Mouse (Mus musculus) limb, embryonic 12.5 days (tissue): ENCODE results near the gene D630045J12Rik. TPM values are rescaled to one million over a fixed set of nuclear protein-coding genes. Genes with fewer than 3 reads are reported as not detected.

Experiments used
- ATAC-seq: fragments of 200-750 bp; cut with Nextera tagmentation; 2 replicates; pipeline ENCODE4 v1.8.0; 2017; ENCODE audit warnings: low read depth, moderate TSS enrichment; ENCODE audit not compliant: insufficient number of reproducible peaks, insufficient read depth, low FRiP score, low TSS enrichment
- H3K27ac ChIP-seq: fragments of 300-500 bp; sonication (generic); 2 replicates; pipeline ENCODE4 v1.5.1; 2016; ENCODE audit warnings: mild to moderate bottlenecking, moderate library complexity
- H3K27me3 ChIP-seq: fragments of 300-500 bp; sonication (generic); 2 replicates; pipeline ENCODE4 v1.6.1; 2016; ENCODE audit warnings: mild to moderate bottlenecking, moderate library complexity
- H3K36me3 ChIP-seq: fragments of 300-500 bp; sonication (generic); 2 replicates; pipeline ENCODE4 v1.6.1; 2016; ENCODE audit warnings: mild to moderate bottlenecking, moderate library complexity
- H3K4me1 ChIP-seq: fragments of 300-500 bp; sonication (generic); replicated peaks from 2 replicates; pipeline ENCODE4 v1.6.1; 2016
- H3K4me2 ChIP-seq: fragments of 300-500 bp; sonication (generic); 2 replicates; pipeline ENCODE4 v1.6.1; 2016; ENCODE audit warnings: mild to moderate bottlenecking, moderate library complexity
- H3K4me3 ChIP-seq: fragments of 300-500 bp; sonication (generic); replicated peaks from 2 replicates; pipeline ENCODE4 v1.5.1; 2016; ENCODE audit warnings: mild to moderate bottlenecking
- H3K9ac ChIP-seq: fragments of 300-500 bp; sonication (generic); replicated peaks from 2 replicates; pipeline ENCODE4 v1.6.1; 2016; ENCODE audit warnings: mild to moderate bottlenecking, moderate library complexity
- H3K9me3 ChIP-seq: fragments of 300-500 bp; sonication (generic); 2 replicates; pipeline ENCODE4 v1.6.1; 2016; ENCODE audit warnings: mild to moderate bottlenecking, moderate library complexity
- WGBS: fragments of 180-500 bp; shearing (Covaris S2); methylation state at CpG from one replicate; pipeline ENCODE4 v1.1.7; 2016; 5-methylcytosine and 5-hydroxymethylcytosine counted together
- polyA plus RNA-seq: library from polyadenylated mRNA; unstranded; fragments of >200 nt; fragmentation: Nextera tagmentation; extraction: Ambion mirVana; gene quantifications from 2 replicates; pipeline ENCODE4 v1.2.1, GENCODE M21; 2016

D630045J12Rik gene
- polyA plus RNA-seq, 1 experiment from 2014 or later: 7.6 TPM

DNA sequence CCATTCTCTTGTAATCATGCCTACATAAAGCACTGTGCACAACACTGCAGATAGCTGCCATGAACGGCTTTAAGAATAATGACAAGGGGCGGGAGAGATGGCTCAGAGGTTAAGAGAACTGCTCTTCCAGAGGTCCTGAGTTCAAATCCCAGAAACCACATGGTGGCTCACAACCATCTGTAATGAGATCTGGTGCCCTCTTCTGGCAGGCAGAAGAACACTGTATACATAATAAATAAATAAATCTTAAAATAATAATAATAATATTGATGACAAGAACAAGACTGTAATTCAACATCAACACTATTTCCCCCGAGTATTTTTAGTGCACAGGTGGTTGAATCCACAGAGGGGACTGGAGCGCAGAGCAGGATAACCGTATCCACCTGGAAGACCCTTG is 97.6 kb downstream of the D630045J12Rik start:
- no peak overlapping the region for H3K4me3 ChIP-seq
- WGBS: 91% methylated on average over 5 of the region's 5 CpGs

DNA sequence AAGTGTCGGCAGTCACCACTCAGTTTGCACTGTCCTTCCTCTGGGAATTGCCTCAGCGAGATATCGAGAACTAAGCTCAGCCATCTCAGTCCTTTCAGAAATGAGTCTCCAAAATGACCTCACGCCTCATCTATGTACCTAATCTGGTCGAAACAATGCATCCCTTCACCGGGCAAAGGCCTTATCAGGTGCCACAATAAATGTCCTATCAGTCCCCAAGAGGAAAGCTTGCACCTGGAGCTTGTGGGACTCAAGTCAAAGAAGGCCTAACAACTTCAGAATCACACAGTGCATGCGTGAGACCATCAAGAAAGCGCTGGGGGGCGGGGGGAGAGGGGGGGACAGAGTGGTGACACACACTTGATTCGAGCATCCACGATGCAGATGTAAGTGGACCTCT is 101.5 kb downstream of the D630045J12Rik start:
- Histone ChIP-seq H3K9ac (no peak overlapping the region), H3K27ac (no peak overlapping the region)

More for the DNA sequence above, 97.6 kb downstream of the D630045J12Rik start:
- peaks cover 54% of the 10 kb centered on the region for H3K36me3 ChIP-seq
- no peaks in the 10 kb centered on the region for H3K9me3 ChIP-seq
- ATAC-seq: no peak
- no peak overlapping the region for H3K9ac ChIP-seq
- no peak overlapping the region for H3K27ac ChIP-seq
- H3K4me2 ChIP-seq: no peak overlapping the region
- 0 out of 2 replicates have a peak, but pooled peaks cover 4% of the 10 kb centered on the region for H3K4me1 ChIP-seq
- no peaks in the 10 kb centered on the region for H3K27me3 ChIP-seq

DNA sequence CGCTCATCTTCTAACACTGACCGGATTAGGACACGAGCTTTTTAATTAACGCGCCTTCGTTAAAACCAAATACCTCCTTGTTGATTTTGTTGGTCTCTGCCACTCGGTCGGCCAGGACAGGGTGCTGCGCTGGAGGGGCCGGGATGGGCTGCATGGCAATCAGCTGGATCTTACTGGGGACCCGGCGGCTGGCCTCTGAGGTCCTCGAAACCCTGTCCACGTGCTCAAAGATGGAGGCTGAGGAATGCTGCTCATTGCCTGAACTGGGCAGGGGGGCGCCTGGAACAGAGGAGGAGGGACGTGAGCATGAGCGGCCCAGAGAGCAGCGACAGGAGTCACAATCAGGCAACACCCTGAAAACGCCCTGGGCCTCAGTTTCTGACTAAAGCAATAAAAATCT is 104.3 kb downstream of the D630045J12Rik start:
- Histone ChIP-seq H3K4me3 (no peak overlapping the region), H3K9ac (no peak overlapping the region), H3K36me3 (peaks cover 60% of the 10 kb centered on the region), H3K4me1 (peaks cover 12% of the 10 kb centered on the region), H3K9me3 (no peaks in the 10 kb centered on the region), H3K4me2 (no peak overlapping the region), H3K27me3 (no peaks in the 10 kb centered on the region), H3K27ac (no peak overlapping the region)
- no peak for ATAC-seq
- 85% methylated on average over 19 of the region's 19 CpGs for WGBS

More for the DNA sequence above, 101.5 kb downstream of the D630045J12Rik start:
- H3K27me3 ChIP-seq: no peaks in the 10 kb centered on the region
- WGBS: 91% methylated on average over 11 of the region's 11 CpGs
- no peak overlapping the region for H3K4me2 ChIP-seq
- H3K4me3 ChIP-seq: no peak overlapping the region
- no peaks in the 10 kb centered on the region for H3K9me3 ChIP-seq
- no peak for ATAC-seq
- H3K36me3 ChIP-seq: peaks cover 67% of the 10 kb centered on the region
- peaks cover 8% of the 10 kb centered on the region for H3K4me1 ChIP-seq

DNA sequence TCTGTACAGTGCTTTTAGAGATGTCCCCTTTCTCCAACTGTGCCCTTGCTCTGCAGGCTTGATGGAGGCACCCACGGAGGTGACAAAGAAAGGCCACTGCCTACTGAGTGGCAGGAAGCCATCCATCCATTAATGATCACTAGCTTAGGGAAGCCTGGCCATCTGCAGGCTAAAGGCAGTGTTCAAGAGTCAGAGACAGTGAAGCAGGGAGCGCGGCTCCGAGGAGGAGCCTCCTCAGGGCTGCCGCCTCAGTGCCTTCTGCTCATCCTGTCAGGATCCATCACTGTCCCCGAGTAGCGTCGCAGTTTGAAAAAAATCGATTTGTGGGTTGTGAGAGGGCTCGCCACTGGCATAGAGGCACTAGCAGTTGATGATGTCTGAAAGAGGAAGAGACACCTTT is 105.2 kb downstream of the D630045J12Rik start:
- no peaks in the 10 kb centered on the region for H3K9me3 ChIP-seq
- no peak overlapping the region for H3K4me3 ChIP-seq
- H3K27me3 ChIP-seq: no peaks in the 10 kb centered on the region
- WGBS: 90% methylated on average over 10 of the region's 10 CpGs
- H3K4me2 ChIP-seq: no peak overlapping the region
- H3K36me3 ChIP-seq: peaks cover 60% of the 10 kb centered on the region
- peaks cover 21% of the 10 kb centered on the region for H3K4me1 ChIP-seq
- no peak for ATAC-seq
- H3K27ac ChIP-seq: no peak overlapping the region
- no peak overlapping the region for H3K9ac ChIP-seq

DNA sequence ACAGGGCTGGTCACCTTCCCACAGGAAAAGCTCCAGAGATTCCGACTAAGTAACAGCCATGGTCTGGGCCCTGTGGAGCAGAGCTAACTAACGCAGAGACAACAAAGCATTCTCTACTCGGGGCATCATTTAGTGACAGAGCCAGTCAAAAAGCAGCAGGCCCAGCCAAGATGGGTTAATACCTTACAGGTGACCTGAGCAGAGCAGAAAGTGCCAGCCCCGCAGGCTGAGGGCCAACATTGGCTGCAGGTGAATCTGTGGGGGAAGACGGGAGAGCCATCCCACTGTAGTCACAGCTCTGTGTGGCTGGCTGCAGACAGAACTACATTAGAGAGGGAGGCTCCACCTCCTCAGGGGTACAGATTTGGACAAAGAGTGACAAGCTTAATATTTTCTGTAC is 106.5 kb downstream of the D630045J12Rik start:
- peaks cover 23% of the 10 kb centered on the region for H3K4me1 ChIP-seq
- no peaks in the 10 kb centered on the region for H3K27me3 ChIP-seq
- H3K27ac ChIP-seq: no peak overlapping the region
- 94% methylated on average over 5 of the region's 5 CpGs for WGBS
- no peak overlapping the region for H3K9ac ChIP-seq
- H3K36me3 ChIP-seq: peaks cover 60% of the 10 kb centered on the region
- H3K9me3 ChIP-seq: no peaks in the 10 kb centered on the region
- ATAC-seq: no peak
- no peak overlapping the region for H3K4me3 ChIP-seq
- no peak overlapping the region for H3K4me2 ChIP-seq

DNA sequence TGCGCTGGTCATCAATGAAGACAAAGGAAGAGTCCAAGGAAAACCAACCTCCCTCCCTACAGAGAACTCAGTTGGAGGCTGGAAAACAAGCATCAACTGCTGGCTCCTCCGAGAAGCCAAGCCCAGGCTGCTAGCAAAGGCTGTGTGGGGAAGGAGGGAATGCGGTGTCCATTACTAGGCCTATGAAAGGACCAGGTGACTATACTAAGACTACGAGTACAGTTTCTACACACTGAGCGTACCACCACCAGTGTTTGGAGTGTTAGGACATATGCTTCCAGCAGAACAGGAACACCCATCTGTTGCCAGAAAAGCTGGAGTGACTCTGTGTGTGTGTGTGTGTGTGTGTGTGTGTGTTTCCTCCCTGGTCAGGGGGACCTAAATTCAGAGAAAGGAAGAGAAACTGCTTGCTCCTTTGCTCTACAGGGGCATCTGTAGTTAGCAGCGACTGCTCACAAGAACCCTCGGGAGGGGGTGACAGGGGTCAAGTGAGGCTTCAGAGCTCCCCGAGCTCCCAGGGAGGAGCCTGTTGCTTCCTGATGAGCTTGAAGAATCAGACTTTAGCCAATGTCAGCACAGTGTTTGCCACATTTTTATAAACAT is 108.2 kb downstream of the D630045J12Rik start:
- Histone ChIP-seq H3K27me3 (no peaks in the 10 kb centered on the region), H3K4me2 (no peak overlapping the region), H3K4me1 (peaks cover 18% of the 10 kb centered on the region), H3K27ac (peak overlapping the region; percentile 79), H3K36me3 (peaks cover 73% of the 10 kb centered on the region), H3K9ac (no peak overlapping the region), H3K9me3 (no peaks in the 10 kb centered on the region), H3K4me3 (no peak overlapping the region)
- WGBS: 80% methylated on average over 8 of the region's 8 CpGs
- ATAC-seq: no peak

DNA sequence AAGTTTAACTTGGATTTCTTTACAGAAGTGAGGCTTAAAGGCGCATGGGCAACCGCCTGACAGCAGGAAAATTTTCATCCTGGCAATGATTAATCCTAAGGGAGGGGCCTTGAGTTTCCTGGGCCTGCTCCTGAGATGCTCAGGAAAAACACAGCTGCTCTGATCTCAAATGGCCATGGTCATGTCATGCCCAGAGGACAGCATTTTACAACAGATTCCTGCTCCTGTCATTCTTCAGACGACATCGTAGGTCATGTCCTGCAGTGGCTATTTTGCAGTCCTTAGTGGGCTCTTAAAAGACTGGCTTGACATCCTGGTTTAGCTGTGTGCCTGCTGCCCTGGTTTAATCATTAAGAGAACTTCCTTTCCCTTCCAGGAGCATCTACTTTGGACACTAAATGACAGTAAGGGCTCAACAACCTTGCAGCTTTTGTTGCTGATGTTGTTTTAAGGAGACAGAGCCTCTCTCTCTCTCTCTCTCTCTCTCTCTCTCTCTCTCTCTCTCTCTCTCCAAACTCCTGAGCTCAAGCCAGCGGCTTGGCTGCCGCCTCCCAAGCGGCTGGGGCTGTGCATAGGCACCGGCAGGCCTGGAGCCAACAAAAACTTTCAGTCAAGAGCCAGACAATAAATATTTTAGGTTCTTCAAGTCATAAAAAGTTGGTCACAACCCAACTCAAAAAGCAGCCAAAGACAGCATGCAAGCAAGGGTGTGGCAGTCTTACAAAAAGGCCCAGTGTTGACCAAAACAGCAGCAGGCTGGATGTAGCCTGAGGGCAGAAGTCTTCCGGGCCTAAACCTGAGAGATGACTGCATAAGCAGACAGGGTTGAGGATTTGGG is 109.4 kb downstream of the D630045J12Rik start:
- peak overlapping the region; percentile 79 for H3K27ac ChIP-seq
- peaks cover 14% of the 10 kb centered on the region for H3K4me1 ChIP-seq
- H3K9ac ChIP-seq: no peak overlapping the region
- H3K9me3 ChIP-seq: no peaks in the 10 kb centered on the region
- no peaks in the 10 kb centered on the region for H3K27me3 ChIP-seq
- no peak overlapping the region for H3K4me2 ChIP-seq
- ATAC-seq: no peak
- 65% methylated on average over 9 of the region's 9 CpGs for WGBS
- peaks cover 75% of the 10 kb centered on the region for H3K36me3 ChIP-seq
- H3K4me3 ChIP-seq: no peak overlapping the region

DNA sequence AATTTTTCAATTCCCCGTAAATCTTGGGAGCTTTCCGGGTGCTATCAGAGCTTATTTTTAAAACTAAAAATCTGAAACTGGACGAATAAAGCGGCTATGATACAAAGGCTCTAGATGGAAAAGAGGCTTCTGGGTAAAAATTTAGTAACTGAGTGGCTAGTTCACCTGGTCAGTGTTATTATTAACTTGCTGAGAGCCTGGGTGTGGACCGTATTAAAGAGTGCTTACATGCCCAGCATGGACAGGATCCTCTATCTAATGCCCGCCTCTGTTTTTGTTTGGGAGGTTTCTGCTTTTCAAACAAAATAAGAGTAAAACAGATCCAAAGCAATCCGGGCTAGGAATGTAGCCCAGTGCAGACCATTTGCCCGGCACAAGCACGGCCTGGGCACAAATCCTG is 113.4 kb downstream of the D630045J12Rik start:
- no peaks in the 10 kb centered on the region for H3K27me3 ChIP-seq
- peaks cover 14% of the 10 kb centered on the region for H3K4me1 ChIP-seq
- H3K36me3 ChIP-seq: peaks cover 70% of the 10 kb centered on the region
- no peak overlapping the region for H3K9ac ChIP-seq
- 93% methylated on average over 9 of the region's 9 CpGs for WGBS
- no peak overlapping the region for H3K27ac ChIP-seq
- H3K4me3 ChIP-seq: no peak overlapping the region
- no peak for ATAC-seq
- H3K4me2 ChIP-seq: no peak overlapping the region
- no peaks in the 10 kb centered on the region for H3K9me3 ChIP-seq

DNA sequence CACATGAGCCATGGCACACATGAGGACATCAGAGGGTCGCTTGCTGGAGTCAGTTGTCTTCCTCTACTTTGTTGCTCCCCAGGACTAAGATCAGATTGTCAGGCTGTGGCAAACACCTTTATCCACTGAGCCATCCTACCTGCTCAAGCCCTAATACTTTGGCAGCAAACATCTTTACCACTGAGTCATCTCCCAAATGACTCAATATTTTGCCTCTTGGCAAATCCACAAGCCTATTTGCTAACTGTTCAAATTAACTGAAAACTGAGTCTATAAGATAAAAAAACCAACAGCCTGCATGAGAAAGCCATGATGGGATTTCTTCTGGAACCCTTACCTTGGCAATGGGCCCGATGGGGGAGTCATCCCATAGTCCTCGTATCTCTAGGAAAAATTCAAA is 114.7 kb downstream of the D630045J12Rik start:
- Histone ChIP-seq H3K36me3 (peaks cover 78% of the 10 kb centered on the region), H3K4me2 (no peak overlapping the region), H3K9ac (no peak overlapping the region), H3K27ac (no peak overlapping the region), H3K4me1 (peaks cover 6% of the 10 kb centered on the region; the same call in 1 of the 2 replicates), H3K9me3 (no peaks in the 10 kb centered on the region), H3K27me3 (no peaks in the 10 kb centered on the region), H3K4me3 (no peak overlapping the region)
- no peak for ATAC-seq
- 89% methylated on average over 3 of the region's 3 CpGs for WGBS

DNA sequence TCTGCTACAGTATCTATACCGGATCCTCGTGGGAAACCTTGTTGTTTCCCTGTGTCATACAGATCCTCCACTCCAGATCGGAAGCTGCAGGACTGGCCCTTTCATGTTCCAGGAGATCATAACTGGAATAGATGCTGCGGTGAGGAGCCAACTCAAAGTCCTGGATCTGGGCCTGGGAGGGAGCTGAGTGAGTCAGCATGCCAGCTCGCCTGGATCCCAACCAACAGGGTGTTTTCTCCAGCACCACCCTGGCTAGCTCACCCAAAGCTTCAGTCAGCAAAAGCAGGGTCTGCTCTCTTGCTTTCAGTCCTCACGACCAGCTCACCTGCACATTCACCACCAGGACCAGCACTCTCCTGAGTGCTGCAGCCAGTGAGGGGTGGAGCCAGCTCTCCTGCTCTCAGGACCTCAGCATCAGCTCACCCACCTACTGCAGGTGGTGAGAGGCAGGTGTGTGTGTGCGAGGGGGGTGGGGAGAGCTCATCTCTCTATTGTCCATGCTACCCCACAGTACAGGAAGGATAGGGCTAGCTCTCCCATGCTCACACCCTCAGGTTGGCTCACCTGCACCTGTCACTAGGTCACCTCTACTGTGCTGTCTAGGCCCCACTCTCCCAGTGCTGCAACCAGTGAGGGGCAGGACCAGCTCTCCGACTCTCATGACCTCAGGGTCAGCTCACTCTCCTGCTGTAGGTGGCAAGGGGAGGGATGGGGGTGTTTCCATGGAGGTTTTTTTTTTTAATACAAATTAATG is 118.8 kb downstream of the D630045J12Rik start:
- ATAC-seq: no peak
- 87% methylated on average over 8 of the region's 8 CpGs for WGBS
- Histone ChIP-seq H3K9me3 (peaks cover 5% of the 10 kb centered on the region; the same call in 1 of the 2 replicates), H3K4me1 (no peaks in the 10 kb centered on the region), H3K27ac (no peak overlapping the region), H3K27me3 (no peaks in the 10 kb centered on the region), H3K36me3 (peaks cover 74% of the 10 kb centered on the region), H3K4me3 (no peak overlapping the region), H3K9ac (no peak overlapping the region), H3K4me2 (no peak overlapping the region)

DNA sequence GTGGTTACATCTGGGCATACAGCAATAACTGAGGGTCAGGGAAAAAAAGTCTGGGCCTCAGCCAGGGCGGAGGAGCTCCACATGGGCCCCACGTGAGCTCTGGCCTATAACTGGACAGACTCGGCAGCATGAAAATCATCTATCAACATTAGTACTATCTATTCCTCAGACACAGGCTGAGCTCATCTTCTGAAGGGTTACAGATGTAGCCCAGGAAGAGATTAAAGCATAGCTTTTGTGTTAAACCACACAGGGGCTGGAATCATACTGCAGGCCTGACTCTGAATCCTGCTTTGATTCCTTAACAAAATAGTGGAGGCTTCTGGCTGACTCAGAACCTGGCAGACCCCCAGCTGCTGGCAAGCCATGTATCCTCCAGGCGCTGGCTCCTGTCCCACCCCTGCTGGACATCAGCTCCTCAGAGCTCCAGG is 122.0 kb downstream of the D630045J12Rik start:
- 86% methylated on average over 4 of the region's 4 CpGs for WGBS
- H3K36me3 ChIP-seq: peaks cover 75% of the 10 kb centered on the region
- no peaks in the 10 kb centered on the region for H3K4me1 ChIP-seq
- no peak overlapping the region for H3K27ac ChIP-seq
- H3K4me2 ChIP-seq: no peak overlapping the region
- H3K9me3 ChIP-seq: peaks cover 7% of the 10 kb centered on the region; the same call in 1 of the 2 replicates
- no peak overlapping the region for H3K4me3 ChIP-seq
- H3K27me3 ChIP-seq: no peaks in the 10 kb centered on the region
- no peak for ATAC-seq
- no peak overlapping the region for H3K9ac ChIP-seq
